Mouse (Mus musculus) liver, embryonic 15.5 days (tissue): ENCODE measurements around the gene Cd93. TPM values are rescaled to one million over a fixed set of nuclear protein-coding genes. Genes with fewer than 3 reads are reported as not detected.

Experiments
- ATAC-seq: fragments of 200-750 bp; cut with Nextera tagmentation; 2 replicates; pipeline ENCODE4 v1.8.0; 2017; ENCODE audit warnings: moderate number of reproducible peaks, mild to moderate bottlenecking, moderate library complexity; ENCODE audit not compliant: insufficient read depth
- H3K27ac ChIP-seq: fragments of 300-500 bp; sonication (generic); replicated peaks from 2 replicates; pipeline ENCODE4 v1.5.1; 2015; ENCODE audit warnings: mild to moderate bottlenecking, inconsistent platforms
- H3K27me3 ChIP-seq: fragments of 300-500 bp; sonication (generic); 2 replicates; pipeline ENCODE4 v1.6.1; 2015; ENCODE audit warnings: mild to moderate bottlenecking, inconsistent platforms
- H3K36me3 ChIP-seq: fragments of 300-500 bp; sonication (generic); replicated peaks from 2 replicates; pipeline ENCODE4 v1.6.1; 2015; ENCODE audit warnings: moderate library complexity, mild to moderate bottlenecking, inconsistent platforms
- H3K4me1 ChIP-seq: fragments of 300-500 bp; sonication (generic); replicated peaks from 2 replicates; pipeline ENCODE4 v1.6.1; 2015; ENCODE audit warnings: inconsistent platforms
- H3K4me2 ChIP-seq: fragments of 300-500 bp; sonication (generic); 2 replicates; pipeline ENCODE4 v1.6.1; 2015; ENCODE audit warnings: moderate library complexity, mild to moderate bottlenecking, inconsistent platforms
- H3K4me3 ChIP-seq: fragments of 300-500 bp; sonication (generic); replicated peaks from 2 replicates; pipeline ENCODE4 v1.5.1; 2015; ENCODE audit warnings: mild to moderate bottlenecking, inconsistent platforms
- H3K9ac ChIP-seq: fragments of 300-500 bp; sonication (generic); 2 replicates; pipeline ENCODE4 v1.6.1; 2015; ENCODE audit warnings: moderate library complexity, mild to moderate bottlenecking, inconsistent platforms
- H3K9me3 ChIP-seq: fragments of 300-500 bp; sonication (generic); replicated peaks from 2 replicates; pipeline ENCODE4 v1.6.1; 2016; ENCODE audit warnings: inconsistent platforms
- WGBS: fragments of 180-500 bp; shearing (Covaris S2); methylation state at CpG from one replicate; pipeline ENCODE4 v1.1.7; 2015; ENCODE audit warnings: mixed read lengths; ENCODE audit not compliant: insufficient replicate concordance; 5-methylcytosine and 5-hydroxymethylcytosine counted together
- polyA plus RNA-seq: library from polyadenylated mRNA; unstranded; fragments of >200 nt; fragmentation: Nextera tagmentation; extraction: Ambion mirVana; gene quantifications from 2 replicates; pipeline ENCODE4 v1.2.1, GENCODE M21; 2015

The Cd93 gene
- polyA plus RNA-seq, 1 experiment from 2014 or later: 1.9 TPM

DNA sequence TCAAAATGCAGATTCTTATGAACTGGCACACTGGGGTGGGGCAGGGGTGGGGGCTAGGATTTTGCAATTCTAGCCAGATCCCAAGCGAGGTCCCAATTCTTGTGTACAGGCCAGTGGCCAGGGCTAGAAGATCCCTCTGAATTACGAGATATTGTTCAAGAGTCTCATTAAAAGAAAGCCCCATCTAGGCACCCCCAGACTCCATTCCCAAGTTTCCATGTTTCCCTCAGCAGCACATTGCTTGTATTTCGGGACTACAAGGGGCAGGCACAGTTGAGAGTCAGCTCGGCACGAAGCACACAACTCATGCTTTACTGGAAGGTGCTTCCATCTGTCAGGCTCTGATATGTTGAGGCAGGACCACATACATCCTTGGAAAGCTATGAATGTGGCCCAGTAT lies 38.5 kb downstream of the Cd93 start:
- H3K4me2 ChIP-seq: no peak overlapping the region
- no peak overlapping the region for H3K4me3 ChIP-seq
- no peak overlapping the region for H3K9ac ChIP-seq
- H3K36me3 ChIP-seq: no peaks in the 10 kb centered on the region
- ATAC-seq: no peak
- H3K27ac ChIP-seq: no peak overlapping the region
- peaks cover 24% of the 10 kb centered on the region for H3K4me1 ChIP-seq
- no peaks in the 10 kb centered on the region for H3K9me3 ChIP-seq
- 54% methylated on average over 5 of the region's 5 CpGs for WGBS
- H3K27me3 ChIP-seq: peaks cover 36% of the 10 kb centered on the region

DNA sequence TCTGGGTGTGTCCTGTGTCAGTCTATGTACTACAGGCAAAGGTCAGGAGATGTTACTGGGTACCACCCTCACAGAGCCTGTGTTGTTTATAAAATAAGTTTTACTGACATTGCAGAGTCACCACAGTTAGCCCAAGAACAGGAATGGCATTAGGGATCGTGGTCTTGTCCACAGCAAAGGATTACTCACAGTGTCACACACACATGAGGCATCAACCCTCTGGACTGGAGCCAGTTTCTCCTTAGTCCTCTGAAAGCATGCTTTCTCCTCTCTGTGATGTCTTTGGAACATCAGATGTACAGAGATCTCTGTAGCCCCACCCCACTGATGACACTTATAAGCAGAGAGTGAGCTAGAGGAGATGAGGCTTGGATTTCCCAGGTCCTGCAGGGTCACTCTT lies 41.1 kb downstream of the Cd93 start:
- Histone ChIP-seq H3K4me3 (no peak overlapping the region), H3K9ac (no peak overlapping the region), H3K27ac (no peak overlapping the region), H3K4me2 (no peak overlapping the region), H3K36me3 (no peaks in the 10 kb centered on the region), H3K4me1 (peaks cover 8% of the 10 kb centered on the region), H3K9me3 (no peaks in the 10 kb centered on the region), H3K27me3 (peaks cover 26% of the 10 kb centered on the region)
- 50% methylated on average over 1 of the region's 1 CpGs for WGBS
- ATAC-seq: no peak

DNA sequence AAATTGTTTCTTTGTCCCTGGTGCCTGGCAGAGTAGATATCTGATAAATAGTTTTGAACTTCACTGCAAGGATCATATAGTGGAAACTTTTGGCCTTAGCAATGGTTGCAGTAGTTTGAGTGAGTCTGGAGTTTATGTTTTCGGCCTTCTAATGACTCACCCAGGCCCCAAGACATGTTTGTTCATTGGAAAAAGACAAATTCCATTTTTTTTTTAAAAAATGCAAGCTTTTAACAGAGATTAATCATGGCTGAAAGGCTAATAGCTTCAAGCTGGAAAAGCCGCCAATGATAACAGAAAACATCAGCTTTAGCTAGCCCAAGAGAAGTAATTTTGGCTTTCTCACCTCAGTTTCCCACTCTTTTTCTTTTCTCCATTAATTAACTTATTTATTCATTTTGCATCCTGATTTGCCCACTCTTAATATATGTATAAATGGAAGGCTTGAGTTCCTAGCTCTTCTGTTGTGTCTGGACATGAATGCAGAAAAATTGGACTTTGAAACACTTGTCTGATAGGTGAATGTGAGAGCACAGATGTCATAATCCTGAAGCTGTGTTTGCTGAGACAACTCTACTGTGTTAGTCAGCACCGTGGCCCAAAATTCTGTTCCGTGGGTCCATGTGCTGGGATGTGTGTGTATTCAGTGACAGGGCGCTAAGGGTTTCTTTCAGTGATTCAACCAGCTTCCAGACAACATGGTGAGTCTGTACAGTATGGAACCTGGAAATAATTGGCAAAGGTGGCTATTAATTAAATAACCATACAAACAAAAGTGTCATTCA lies 44.3 kb downstream of the Cd93 start:
- H3K4me1 ChIP-seq: peaks cover 6% of the 10 kb centered on the region; the same call in 1 of the 2 replicates
- peaks cover 34% of the 10 kb centered on the region for H3K27me3 ChIP-seq
- H3K9me3 ChIP-seq: no peaks in the 10 kb centered on the region
- no peak overlapping the region for H3K4me2 ChIP-seq
- no peak overlapping the region for H3K9ac ChIP-seq
- H3K27ac ChIP-seq: no peak overlapping the region
- 64% methylated on average over 5 of the region's 5 CpGs for WGBS
- H3K36me3 ChIP-seq: no peaks in the 10 kb centered on the region
- ATAC-seq: no peak
- H3K4me3 ChIP-seq: no peak overlapping the region

DNA sequence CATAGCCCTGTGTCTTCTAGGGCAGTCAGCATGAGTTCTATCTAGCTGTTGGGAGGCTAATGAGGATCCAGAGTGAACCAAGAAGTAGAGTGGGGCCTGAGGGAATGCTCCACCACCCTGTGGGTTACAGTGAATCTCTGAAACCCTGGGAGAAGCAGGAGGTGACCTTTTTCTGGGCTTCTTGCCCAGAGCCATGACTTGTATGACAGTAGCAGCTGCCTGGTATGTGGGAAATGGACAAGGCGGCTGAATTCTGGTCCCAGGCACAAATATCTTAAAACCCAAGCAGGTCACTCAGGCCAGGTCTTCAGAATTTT lies 45.6 kb downstream of the Cd93 start:
- Histone ChIP-seq H3K9ac (no peak overlapping the region), H3K27me3 (peaks cover 36% of the 10 kb centered on the region), H3K27ac (no peak overlapping the region), H3K9me3 (no peaks in the 10 kb centered on the region), H3K4me1 (peaks cover 10% of the 10 kb centered on the region; the same call in 1 of the 2 replicates), H3K36me3 (no peaks in the 10 kb centered on the region), H3K4me3 (no peak overlapping the region), H3K4me2 (no peak overlapping the region)
- 53% methylated on average over 1 of the region's 1 CpGs for WGBS
- ATAC-seq: no peak

DNA sequence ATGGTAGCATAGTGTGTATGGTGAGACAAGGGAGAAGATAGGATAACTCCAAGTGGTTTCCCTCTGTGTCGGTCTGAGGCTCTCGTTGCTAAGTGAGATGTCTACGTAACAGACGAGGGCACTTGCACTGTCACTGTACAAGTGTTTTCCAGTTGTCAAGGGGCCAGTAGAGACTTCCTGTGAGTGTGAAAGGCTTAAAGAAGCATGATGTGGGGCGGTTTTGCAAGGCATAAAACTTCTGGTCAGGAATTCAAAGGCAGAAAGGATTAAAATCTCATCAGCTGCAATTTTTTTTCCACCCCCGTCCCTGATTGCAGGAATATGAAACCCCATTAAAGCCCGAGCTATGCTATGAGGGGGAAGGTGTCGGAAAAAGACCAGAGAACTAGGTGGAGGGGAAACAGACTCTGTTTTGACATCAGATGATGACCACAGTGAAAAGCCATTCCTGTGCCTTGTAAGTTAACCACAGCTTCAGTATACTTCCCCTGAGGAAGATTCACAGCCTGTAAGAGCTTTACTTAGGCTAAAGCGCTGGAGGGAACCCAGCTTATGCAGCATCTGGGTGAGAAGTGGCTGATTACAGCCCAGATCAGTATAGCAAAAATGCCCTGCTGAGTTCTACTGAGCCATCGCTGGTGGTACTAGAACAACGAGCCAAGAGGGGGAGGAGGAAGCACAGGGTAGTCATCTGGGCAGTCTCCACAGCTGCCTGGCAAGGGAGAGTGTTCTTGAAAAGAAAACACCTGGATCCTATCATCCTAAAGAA lies 46.2 kb downstream of the Cd93 start:
- Histone ChIP-seq H3K4me1 (peaks cover 10% of the 10 kb centered on the region; the same call in 1 of the 2 replicates), H3K27ac (no peak overlapping the region), H3K36me3 (no peaks in the 10 kb centered on the region), H3K9ac (no peak overlapping the region), H3K4me3 (no peak overlapping the region), H3K9me3 (no peaks in the 10 kb centered on the region), H3K27me3 (peaks cover 36% of the 10 kb centered on the region), H3K4me2 (no peak overlapping the region)
- 12% methylated on average over 11 of the region's 11 CpGs for WGBS
- no peak for ATAC-seq

DNA sequence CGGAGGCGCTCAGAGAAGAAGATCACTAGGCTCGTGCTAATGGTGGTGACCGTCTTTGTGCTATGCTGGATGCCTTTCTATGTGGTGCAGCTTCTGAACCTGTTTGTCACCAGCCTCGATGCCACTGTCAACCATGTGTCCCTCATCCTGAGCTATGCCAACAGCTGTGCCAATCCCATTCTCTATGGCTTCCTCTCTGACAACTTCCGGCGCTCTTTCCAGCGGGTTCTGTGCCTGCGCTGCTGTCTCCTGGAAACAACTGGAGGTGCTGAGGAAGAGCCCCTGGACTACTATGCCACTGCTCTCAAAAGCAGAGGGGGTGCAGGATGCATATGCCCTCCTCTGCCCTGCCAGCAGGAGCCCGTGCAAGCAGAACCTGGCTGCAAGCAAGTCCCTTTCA lies 47.2 kb downstream of the Cd93 start:
- H3K36me3 ChIP-seq: no peaks in the 10 kb centered on the region
- no peak for ATAC-seq
- H3K27ac ChIP-seq: no peak overlapping the region
- no peak overlapping the region for H3K4me3 ChIP-seq
- no peak overlapping the region for H3K9ac ChIP-seq
- WGBS: 54% methylated on average over 10 of the region's 10 CpGs
- H3K4me1 ChIP-seq: peaks cover 10% of the 10 kb centered on the region; the same call in 1 of the 2 replicates
- H3K27me3 ChIP-seq: peaks cover 36% of the 10 kb centered on the region
- H3K4me2 ChIP-seq: no peak overlapping the region
- no peaks in the 10 kb centered on the region for H3K9me3 ChIP-seq

DNA sequence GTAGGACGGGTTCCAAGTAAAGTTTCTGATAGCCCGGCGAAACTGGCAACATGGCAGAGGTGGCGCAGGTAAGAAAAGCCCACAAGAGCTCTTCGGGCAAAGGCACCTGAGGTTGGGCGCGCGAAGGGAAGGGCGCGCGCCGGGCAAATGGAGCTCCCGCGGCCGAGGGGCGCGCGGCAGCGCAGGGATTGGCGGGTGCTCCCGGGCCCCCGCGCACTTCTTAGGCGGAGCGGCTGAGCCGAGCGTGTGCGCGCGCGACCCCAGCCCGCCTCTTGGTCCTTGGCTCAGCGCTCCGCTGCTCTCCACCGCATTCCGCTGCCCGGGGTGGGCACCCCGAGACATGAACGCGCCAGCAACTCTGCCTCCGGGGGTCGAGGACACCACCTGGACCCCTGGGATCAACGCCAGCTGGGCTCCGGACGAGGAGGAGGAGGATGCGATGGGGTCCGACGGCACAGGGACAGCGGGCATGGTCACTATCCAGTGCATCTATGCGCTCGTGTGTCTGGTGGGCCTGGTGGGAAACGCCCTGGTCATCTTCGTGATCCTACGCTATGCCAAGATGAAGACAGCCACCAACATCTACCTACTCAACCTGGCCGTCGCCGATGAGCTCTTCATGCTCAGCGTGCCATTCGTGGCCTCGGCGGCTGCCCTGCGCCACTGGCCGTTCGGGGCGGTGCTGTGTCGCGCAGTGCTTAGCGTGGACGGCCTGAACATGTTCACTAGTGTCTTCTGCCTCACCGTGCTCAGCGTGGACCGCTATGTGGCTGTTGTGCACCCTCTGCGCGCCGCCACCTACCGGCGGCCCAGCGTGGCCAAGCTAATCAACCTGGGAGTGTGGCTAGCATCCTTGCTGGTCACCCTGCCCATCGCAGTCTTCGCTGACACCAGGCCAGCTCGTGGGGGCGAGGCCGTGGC lies 48.0 kb downstream of the Cd93 start, which contains the start of gene Sstr4:
Sstr4 (plus strand) TSS at position 214 of the 921 bp plus-strand sequence.
- WGBS: 6% methylated on average over 80 of the region's 83 CpGs
- no peaks in the 10 kb centered on the region for H3K36me3 ChIP-seq
- peak within 1 kb of the TSS; percentile 34 for H3K4me3 ChIP-seq
- peak within 1 kb of the TSS; percentile 64 for H3K4me2 ChIP-seq
- H3K27me3 ChIP-seq: peaks cover 36% of the 10 kb centered on the region
- 0 out of 2 replicates have a peak, but pooled peaks have one; percentile 13 for ATAC-seq
- no peaks in the 10 kb centered on the region for H3K9me3 ChIP-seq
- no peak within 1 kb of the TSS for H3K27ac ChIP-seq
- no peak within 1 kb of the TSS for H3K9ac ChIP-seq
- peaks cover 10% of the 10 kb centered on the region; the same call in 1 of the 2 replicates for H3K4me1 ChIP-seq

DNA sequence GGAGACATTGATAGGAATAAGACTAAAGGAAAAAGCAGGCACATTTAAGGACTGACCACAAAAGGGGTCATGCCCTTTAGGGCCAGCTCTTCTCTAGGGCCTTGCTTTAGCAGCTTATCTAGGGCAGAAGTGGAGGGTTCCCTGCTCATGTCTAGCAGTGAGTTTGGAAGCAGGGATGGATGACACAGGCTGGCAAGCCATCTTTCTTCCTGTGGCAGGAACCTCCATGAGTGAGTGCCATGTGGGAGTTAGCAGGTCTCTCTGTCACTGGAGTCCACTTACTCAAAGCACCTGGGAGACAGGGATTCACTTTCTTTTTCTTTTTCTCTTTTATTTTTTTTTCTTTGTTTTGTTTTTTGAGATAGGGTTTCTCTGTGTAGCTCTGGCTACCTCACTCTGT lies 49.5 kb downstream of the Cd93 start:
- Histone ChIP-seq H3K9ac (no peak overlapping the region), H3K4me2 (no peak overlapping the region), H3K9me3 (no peaks in the 10 kb centered on the region), H3K36me3 (no peaks in the 10 kb centered on the region), H3K4me3 (no peak overlapping the region), H3K27me3 (peaks cover 36% of the 10 kb centered on the region), H3K4me1 (peaks cover 10% of the 10 kb centered on the region; the same call in 1 of the 2 replicates), H3K27ac (no peak overlapping the region)
- no peak for ATAC-seq

DNA sequence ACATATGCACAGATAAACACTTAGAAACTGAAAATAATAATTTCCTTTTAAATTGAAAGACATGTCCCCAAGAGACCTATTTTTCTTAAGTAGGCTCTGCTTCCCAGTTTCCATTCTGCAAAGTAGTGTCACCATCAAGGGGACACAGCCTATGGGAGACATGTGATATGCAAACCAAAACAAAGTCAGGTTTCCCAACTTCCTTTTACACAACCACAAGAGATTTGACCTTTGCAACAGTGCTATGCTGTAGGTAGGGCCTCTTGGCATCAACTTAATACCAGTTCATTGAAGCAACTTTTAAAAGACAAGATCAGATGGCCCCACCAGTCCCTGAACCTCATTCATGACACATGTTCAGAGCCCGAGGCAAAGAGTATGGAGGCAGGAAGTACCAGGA lies 50.2 kb downstream of the Cd93 start:
- peaks cover 36% of the 10 kb centered on the region for H3K27me3 ChIP-seq
- H3K4me2 ChIP-seq: no peak overlapping the region
- H3K27ac ChIP-seq: no peak overlapping the region
- H3K9ac ChIP-seq: no peak overlapping the region
- H3K4me1 ChIP-seq: peaks cover 10% of the 10 kb centered on the region; the same call in 1 of the 2 replicates
- WGBS: 19% methylated on average over 1 of the region's 1 CpGs
- no peak overlapping the region for H3K4me3 ChIP-seq
- H3K36me3 ChIP-seq: no peaks in the 10 kb centered on the region
- ATAC-seq: no peak
- no peaks in the 10 kb centered on the region for H3K9me3 ChIP-seq

DNA sequence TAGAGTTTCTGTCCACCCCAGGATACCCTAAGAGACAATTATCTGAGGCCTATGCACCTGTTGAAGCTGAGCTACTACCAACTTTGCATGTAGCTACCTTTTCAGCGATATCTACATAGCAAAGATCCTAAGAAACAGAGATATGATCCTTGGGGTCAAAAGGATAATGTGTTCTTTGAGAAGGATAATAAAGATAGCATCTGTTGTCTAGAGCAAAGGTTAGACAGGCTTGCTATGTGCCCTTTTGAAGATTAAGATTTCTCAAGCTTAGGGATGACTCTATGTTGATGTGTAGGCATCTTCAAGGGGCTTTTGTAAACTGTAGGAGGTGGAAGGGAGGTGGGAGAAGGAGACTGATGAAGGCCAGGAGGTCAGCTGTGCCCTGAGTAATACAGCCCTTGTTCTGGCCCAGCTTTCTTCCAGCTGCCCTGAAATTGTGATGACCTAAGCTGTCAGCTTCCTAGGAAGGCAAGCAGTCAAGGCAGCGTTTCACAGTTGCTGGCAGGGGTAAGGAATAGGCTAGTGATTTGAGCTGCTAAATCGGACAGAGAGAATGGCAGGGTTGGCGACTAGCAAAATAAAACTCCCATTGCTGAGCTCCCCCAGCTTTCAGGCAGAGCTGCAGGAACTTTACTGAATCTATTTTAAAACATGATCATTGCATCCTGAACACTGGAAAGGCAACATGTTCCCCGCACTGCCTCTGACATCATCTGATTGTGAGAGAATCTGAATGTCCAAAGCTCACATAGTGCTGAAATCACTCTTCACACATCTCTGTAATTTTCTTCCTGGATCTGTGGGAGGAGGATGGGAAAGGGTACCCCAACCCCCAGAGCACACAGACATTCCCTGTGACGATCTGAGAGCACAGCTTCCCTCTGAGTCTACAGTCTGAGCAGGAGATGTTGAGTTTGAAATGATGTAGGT lies 55.4 kb downstream of the Cd93 start:
- H3K27ac ChIP-seq: no peak overlapping the region
- H3K9me3 ChIP-seq: no peaks in the 10 kb centered on the region
- H3K9ac ChIP-seq: no peak overlapping the region
- H3K4me2 ChIP-seq: no peak overlapping the region
- no peaks in the 10 kb centered on the region for H3K36me3 ChIP-seq
- no peaks in the 10 kb centered on the region for H3K27me3 ChIP-seq
- WGBS: 54% methylated on average over 6 of the region's 6 CpGs
- no peak overlapping the region for H3K4me3 ChIP-seq
- no peaks in the 10 kb centered on the region for H3K4me1 ChIP-seq
- ATAC-seq: no peak
